Comparison of ENCODE assay signal across 22 mouse cellular contexts in the genomic region with DNA sequence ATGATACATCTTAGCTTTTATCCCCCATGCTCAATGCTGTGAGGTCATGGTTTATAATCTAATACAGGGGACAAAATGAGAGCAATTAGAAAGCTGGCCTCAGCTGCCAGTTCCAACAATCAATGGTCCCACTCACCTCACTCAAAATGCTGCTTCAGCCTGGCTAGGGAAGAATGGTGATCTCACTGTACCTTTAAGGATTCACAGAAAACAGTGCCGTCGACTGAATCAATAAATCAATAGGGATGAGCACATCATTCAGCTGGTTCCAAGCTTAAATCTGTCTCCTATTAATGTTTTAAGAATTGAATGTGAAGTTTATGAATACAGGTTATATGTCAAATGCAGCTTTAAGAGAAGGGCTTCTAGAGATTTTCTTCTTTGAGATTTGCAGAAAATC.
DNase-seq lines count a peak whose midpoint lies in the region; ATAC-seq lines count a peak whose summit lies in the region.
"Had no signal": no experiment of that assay in that cellular context is flagged by ENCODE, and none has a peak within 500 bp of the region (broad histone marks: within the 10 kb centered on the region; RNA-seq: fewer than 3 reads in every experiment).

No protein-coding gene starts in this region.

- no peak overlapping the region for H3K4me2 ChIP-seq in midbrain, embryonic 11.5 days
- no peak overlapping the region for H3K4me2 ChIP-seq in midbrain, embryonic 16.5 days (ENCODE audit: low read length)
- H3K4me2 ChIP-seq: embryonic facial prominence, embryonic 12.5 days; embryonic facial prominence, embryonic 15.5 days; heart, embryonic 12.5 days; heart, embryonic 15.5 days; hindbrain, embryonic 14.5 days had no signal

- H3K27ac ChIP-seq in midbrain, embryonic 11.5 days (ENCODE audit: low read depth, low read length) = no peak overlapping the region
- H3K27ac ChIP-seq in midbrain, embryonic 16.5 days (ENCODE audit: low read length) = no peak overlapping the region
- H3K27ac ChIP-seq: embryonic facial prominence, embryonic 12.5 days; embryonic facial prominence, embryonic 15.5 days; heart, embryonic 15.5 days; hindbrain, embryonic 14.5 days had no signal

- DNase-seq in embryo, embryonic 10 days (ENCODE audit: low spot score) = peak; percentile 4
- no peak for DNase-seq in embryo, embryonic 9.5 days (ENCODE audit: extremely low spot score)
- no peak for DNase-seq in midbrain, embryonic 11.5 days (ENCODE audit: low spot score, missing footprints)
- DNase-seq in embryo, embryonic 11 days = peak; percentile 4
- DNase-seq in lung, postnatal 36 days = no peak
- DNase-seq: adrenal gland, adult 8-10 months; adrenal gland, postnatal 25 days; cerebellum, adult 18-20 months; cerebellum, adult 9-10 months; cerebellum, postnatal 14 days; gastrocnemius, postnatal 25 days; heart, adult 18-20 months; heart, postnatal 10 days; heart, postnatal 36 days had no signal

- no peak overlapping the region for H3K9ac ChIP-seq in midbrain, embryonic 11.5 days (ENCODE audit: low read length)
- H3K9ac ChIP-seq in midbrain, embryonic 16.5 days (ENCODE audit: low read depth, low read length) = no peak overlapping the region
- H3K9ac ChIP-seq: embryonic facial prominence, embryonic 12.5 days; embryonic facial prominence, embryonic 15.5 days; heart, embryonic 12.5 days; heart, embryonic 15.5 days; hindbrain, embryonic 14.5 days had no signal

- no peaks in the 10 kb centered on the region for H3K9me3 ChIP-seq in midbrain, embryonic 11.5 days (ENCODE audit: control insufficient read depth, low read length)
- H3K9me3 ChIP-seq in midbrain, embryonic 16.5 days (replicated peaks; ENCODE audit: control insufficient read depth, low read length, poor library complexity, severe bottlenecking) = no peaks in the 10 kb centered on the region
- H3K9me3 ChIP-seq: embryonic facial prominence, embryonic 12.5 days; embryonic facial prominence, embryonic 15.5 days; heart, embryonic 12.5 days; heart, embryonic 15.5 days had no signal

- 71% methylated on average over 2 of the region's 2 CpGs for WGBS in midbrain, embryonic 11.5 days
- 61% methylated on average over 2 of the region's 2 CpGs for WGBS in midbrain, embryonic 16.5 days

- no peaks in the 10 kb centered on the region for H3K27me3 ChIP-seq in midbrain, embryonic 11.5 days (ENCODE audit: control insufficient read depth, insufficient read depth, low read length)
- no peaks in the 10 kb centered on the region for H3K27me3 ChIP-seq in midbrain, embryonic 16.5 days (ENCODE audit: control insufficient read depth, insufficient read depth, low read depth, low read length)
- H3K27me3 ChIP-seq: embryonic facial prominence, embryonic 12.5 days; embryonic facial prominence, embryonic 15.5 days; heart, embryonic 12.5 days; heart, embryonic 15.5 days had no signal

- no peak overlapping the region for H3K4me3 ChIP-seq in midbrain, embryonic 11.5 days (ENCODE audit: low read depth, low read length)
- no peak overlapping the region for H3K4me3 ChIP-seq in midbrain, embryonic 16.5 days (ENCODE audit: low read depth, low read length)
- H3K4me3 ChIP-seq: embryonic facial prominence, embryonic 12.5 days; embryonic facial prominence, embryonic 15.5 days; heart, embryonic 12.5 days; heart, embryonic 15.5 days had no signal

- H3K4me1 ChIP-seq in midbrain, embryonic 11.5 days (ENCODE audit: control insufficient read depth, insufficient read depth, low read length) = no peaks in the 10 kb centered on the region
- no peaks in the 10 kb centered on the region for H3K4me1 ChIP-seq in midbrain, embryonic 16.5 days (ENCODE audit: control insufficient read depth, insufficient read depth, low read length)
- H3K4me1 ChIP-seq: embryonic facial prominence, embryonic 12.5 days; embryonic facial prominence, embryonic 15.5 days; heart, embryonic 12.5 days; heart, embryonic 15.5 days had no signal

- no peaks in the 10 kb centered on the region for H3K36me3 ChIP-seq in midbrain, embryonic 11.5 days (ENCODE audit: control insufficient read depth, insufficient read depth, low read length)
- no peaks in the 10 kb centered on the region for H3K36me3 ChIP-seq in midbrain, embryonic 16.5 days (ENCODE audit: control insufficient read depth, insufficient read depth, low read length)
- H3K36me3 ChIP-seq: embryonic facial prominence, embryonic 12.5 days; embryonic facial prominence, embryonic 15.5 days; heart, embryonic 12.5 days; heart, embryonic 15.5 days had no signal

- ATAC-seq in midbrain, embryonic 11.5 days (ENCODE audit: low FRiP score) = peak; percentile 57
- no peak for ATAC-seq in midbrain, embryonic 16.5 days
- ATAC-seq: activated CD4-positive, CD25-positive, alpha-beta regulatory T cell, adult 4 months; forebrain, embryonic 14.5 days had no signal

Comparison
In these comparisons a context has a peak if more than half of its experiments do, and no peak if none do; other contexts are left out.
1. DNase-seq: peak in embryo, embryonic 10 days (single experiment) and embryo, embryonic 11 days (single experiment); none in embryo, embryonic 9.5 days (single experiment), midbrain, embryonic 11.5 days (single experiment) and lung, postnatal 36 days (single experiment).